Mouse (Mus musculus): ENCODE results near the gene Gpr162. TPM values are rescaled to one million over a fixed set of nuclear protein-coding genes. Genes with fewer than 3 reads are reported as not detected.
"Not testable (repeated sequence)": the region's sequence is repeated elsewhere in the genome, so short reads cannot be mapped to it uniquely, and the experiment has no call there.

Gene Gpr162
- polyA plus RNA-seq, 1 experiment = 2.4 TPM

- TF ChIP-seq POLR2A (IDR thresholded peaks at IDR 0.05; ENCODE audit: borderline replicate concordance, control insufficient read depth, low read depth, low read length) = no peak
- TF ChIP-seq CTCF (IDR thresholded peaks at IDR 0.05; ENCODE audit: control insufficient read depth, insufficient read depth, low read length) = no peak
- no peak overlapping the region for H3K4me3 ChIP-seq (replicated peaks; ENCODE audit: control insufficient read depth, low read depth, low read length)
- WGBS = 25% methylated on average over 8 of the region's 8 CpGs
- H3K4me1 ChIP-seq (ENCODE audit: control insufficient read depth, insufficient read depth, low read length) = peaks cover 9% of the 10 kb centered on the region
- H3K27ac ChIP-seq (ENCODE audit: control insufficient read depth, insufficient read depth, low read depth, low read length, poor library complexity) = peak overlapping the region; percentile 19; the same call in 1 of the 2 replicates
Measured at GRCm38 (mm10) chr6:124814448-124814847, 49.3 kb downstream of the Gpr162 start.

- under 1% methylated on average over 22 of the region's 22 CpGs for whole genome bisulfite sequencing
- peak within 1 kb of the TSS; percentile 86 for H3K4me3 ChIP-seq (replicated peaks; ENCODE audit: control insufficient read depth, low read depth, low read length)
- peaks cover 9% of the 10 kb centered on the region for H3K4me1 ChIP-seq (ENCODE audit: control insufficient read depth, insufficient read depth, low read length)
- peak within 1 kb of the TSS; percentile 19 for H3K27ac ChIP-seq (ENCODE audit: control insufficient read depth, insufficient read depth, low read depth, low read length, poor library complexity)
- TF ChIP-seq CTCF (IDR thresholded peaks at IDR 0.05; ENCODE audit: control insufficient read depth, insufficient read depth, low read length) = 0 out of 2 replicates have a peak, but pooled peaks have one; percentile 6
- TF ChIP-seq POLR2A (IDR thresholded peaks at IDR 0.05; ENCODE audit: borderline replicate concordance, control insufficient read depth, low read depth, low read length) = peak; percentile 70
Measured at GRCm38 (mm10) chr6:124813933-124814332, 49.9 kb downstream of the Gpr162 start, which contains the start of gene Tpi1. Gene Tpi1, minus strand, starts transcription at chr6:124814296.

GRCm38 (mm10) chr6:124813496-124813895, 50.3 kb downstream of the Gpr162 start:
- peak overlapping the region; percentile 86 for H3K4me3 ChIP-seq (replicated peaks; ENCODE audit: control insufficient read depth, low read depth, low read length)
- peaks cover 6% of the 10 kb centered on the region for H3K4me1 ChIP-seq (ENCODE audit: control insufficient read depth, insufficient read depth, low read length)
- H3K27ac ChIP-seq (ENCODE audit: control insufficient read depth, insufficient read depth, low read depth, low read length, poor library complexity) = peak overlapping the region; percentile 2
- TF ChIP-seq POLR2A (IDR thresholded peaks at IDR 0.05; ENCODE audit: borderline replicate concordance, control insufficient read depth, low read depth, low read length) = peak; percentile 58; the same call in 1 of the 2 replicates
- TF ChIP-seq CTCF (IDR thresholded peaks at IDR 0.05; ENCODE audit: control insufficient read depth, insufficient read depth, low read length) = no peak
- WGBS = 0% methylated on average over 18 of the region's 18 CpGs

GRCm38 (mm10) chr6:124812848-124813247, 50.9 kb downstream of the Gpr162 start:
- Histone ChIP-seq H3K27ac (ENCODE audit: control insufficient read depth, insufficient read depth, low read depth, low read length, poor library complexity) (no peak overlapping the region), H3K4me1 (ENCODE audit: control insufficient read depth, insufficient read depth, low read length) (peaks cover 7% of the 10 kb centered on the region), H3K4me3 (replicated peaks; ENCODE audit: control insufficient read depth, low read depth, low read length) (no peak overlapping the region)
- 43% methylated on average over 9 of the region's 9 CpGs for WGBS
- no peak for TF ChIP-seq POLR2A (IDR thresholded peaks at IDR 0.05; ENCODE audit: borderline replicate concordance, control insufficient read depth, low read depth, low read length)
- no peak for TF ChIP-seq CTCF (IDR thresholded peaks at IDR 0.05; ENCODE audit: control insufficient read depth, insufficient read depth, low read length)

- Histone ChIP-seq H3K4me3 (replicated peaks; ENCODE audit: control insufficient read depth, low read depth, low read length) (no peak overlapping the region), H3K4me1 (ENCODE audit: control insufficient read depth, insufficient read depth, low read length) (peaks cover 7% of the 10 kb centered on the region), H3K27ac (ENCODE audit: control insufficient read depth, insufficient read depth, low read depth, low read length, poor library complexity) (no peak overlapping the region)
- TF ChIP-seq CTCF (IDR thresholded peaks at IDR 0.05; ENCODE audit: control insufficient read depth, insufficient read depth, low read length) (no peak), POLR2A (IDR thresholded peaks at IDR 0.05; ENCODE audit: borderline replicate concordance, control insufficient read depth, low read depth, low read length) (no peak)
- WGBS = 88% methylated on average over 24 of the region's 24 CpGs
Measured at GRCm38 (mm10) chr6:124811701-124812560, 51.9 kb downstream of the Gpr162 start.

- Histone ChIP-seq H3K4me3 (replicated peaks; ENCODE audit: control insufficient read depth, low read depth, low read length) (no peak overlapping the region), H3K4me1 (ENCODE audit: control insufficient read depth, insufficient read depth, low read length) (peaks cover 7% of the 10 kb centered on the region), H3K27ac (ENCODE audit: control insufficient read depth, insufficient read depth, low read depth, low read length, poor library complexity) (no peak overlapping the region)
- WGBS = 72% methylated on average over 4 of the region's 4 CpGs
- TF ChIP-seq POLR2A (IDR thresholded peaks at IDR 0.05; ENCODE audit: borderline replicate concordance, control insufficient read depth, low read depth, low read length) (no peak), CTCF (IDR thresholded peaks at IDR 0.05; ENCODE audit: control insufficient read depth, insufficient read depth, low read length) (no peak)
Measured at GRCm38 (mm10) chr6:124811403-124811665, 52.4 kb downstream of the Gpr162 start.

GRCm38 (mm10) chr6:124810566-124811402, 53.0 kb downstream of the Gpr162 start:
- not testable (repeated sequence) for H3K4me3 ChIP-seq (replicated peaks; ENCODE audit: control insufficient read depth, low read depth, low read length); H3K27ac ChIP-seq (ENCODE audit: control insufficient read depth, insufficient read depth, low read depth, low read length, poor library complexity); H3K4me1 ChIP-seq (ENCODE audit: control insufficient read depth, insufficient read depth, low read length)
- 69% methylated on average over 11 of the region's 11 CpGs for WGBS

- WGBS = 54% methylated on average over 14 of the region's 14 CpGs
- Histone ChIP-seq H3K4me3 (replicated peaks; ENCODE audit: control insufficient read depth, low read depth, low read length) (peak overlapping the region; percentile 98), H3K4me1 (ENCODE audit: control insufficient read depth, insufficient read depth, low read length) (peaks cover 9% of the 10 kb centered on the region), H3K27ac (ENCODE audit: control insufficient read depth, insufficient read depth, low read depth, low read length, poor library complexity) (peak overlapping the region; percentile 91; the same call in 1 of the 2 replicates)
- TF ChIP-seq CTCF (IDR thresholded peaks at IDR 0.05; ENCODE audit: control insufficient read depth, insufficient read depth, low read length) (no peak), POLR2A (IDR thresholded peaks at IDR 0.05; ENCODE audit: borderline replicate concordance, control insufficient read depth, low read depth, low read length) (no peak)
Measured at GRCm38 (mm10) chr6:124809775-124810538, 53.8 kb downstream of the Gpr162 start.

Data from bone marrow, adult 2 months (tissue).